Mouse (Mus musculus) spleen, adult 12 weeks (tissue): Measurements from ENCODE around the gene Hoxb5.

Experiments
- DNase-seq: peaks from one replicate; pipeline ENCODE4 v3.0.0; 2022; ENCODE audit warnings: low spot score

Hoxb5 gene

DNA sequence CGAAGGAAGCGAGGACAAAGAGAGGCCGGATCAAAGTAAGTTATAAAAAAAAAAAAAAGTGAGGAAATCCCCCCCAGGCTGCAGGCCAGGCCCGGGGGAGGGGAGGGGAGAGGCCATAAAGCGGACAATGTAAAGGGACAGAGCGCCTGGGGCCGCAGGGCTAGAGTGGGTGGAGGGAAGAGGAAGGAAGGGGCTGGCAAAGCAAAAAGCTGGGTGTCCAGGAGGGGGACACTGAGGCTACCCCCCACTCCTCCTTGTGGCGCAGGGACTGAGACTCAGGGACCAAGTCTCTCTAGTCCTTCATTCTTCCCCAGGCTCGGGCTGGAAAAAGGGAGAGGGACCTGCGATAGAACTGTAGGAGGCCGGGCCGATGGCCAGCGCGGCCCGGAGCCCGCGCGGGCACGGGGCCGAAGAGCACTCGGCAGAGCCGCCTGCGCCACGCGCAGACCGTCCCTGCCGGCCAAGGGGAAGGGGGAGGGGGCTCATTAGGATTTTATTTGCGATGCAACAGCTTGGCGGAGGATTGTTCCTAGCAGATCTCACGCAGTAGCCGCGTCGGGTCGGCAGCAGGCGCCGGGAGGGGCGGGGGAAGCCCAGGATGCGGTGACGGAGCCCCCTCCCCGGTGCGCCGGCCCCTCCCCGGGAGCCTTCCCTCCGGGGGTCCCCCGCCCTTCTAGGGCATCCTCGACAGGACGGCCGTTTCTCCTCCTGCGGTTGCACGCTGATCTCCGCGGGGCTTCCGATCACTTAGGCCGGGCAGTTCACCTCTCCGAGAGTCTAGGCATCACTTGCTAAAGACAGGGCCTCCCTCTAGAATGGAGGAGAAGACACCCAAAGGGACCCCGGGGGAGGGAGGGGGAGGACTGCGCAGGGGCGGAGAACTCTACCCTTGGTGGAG lies 30.9 kb upstream of the Hoxb5 start:
- DNase-seq = no peak

- no peak for DNase-seq
Observed at GRCm38 (mm10) chr11:96274428-96274827, 28.7 kb upstream of the Hoxb5 start.

- no peak for DNase-seq
Observed at GRCm38 (mm10) chr11:96275896-96276295, 27.2 kb upstream of the Hoxb5 start.

DNA sequence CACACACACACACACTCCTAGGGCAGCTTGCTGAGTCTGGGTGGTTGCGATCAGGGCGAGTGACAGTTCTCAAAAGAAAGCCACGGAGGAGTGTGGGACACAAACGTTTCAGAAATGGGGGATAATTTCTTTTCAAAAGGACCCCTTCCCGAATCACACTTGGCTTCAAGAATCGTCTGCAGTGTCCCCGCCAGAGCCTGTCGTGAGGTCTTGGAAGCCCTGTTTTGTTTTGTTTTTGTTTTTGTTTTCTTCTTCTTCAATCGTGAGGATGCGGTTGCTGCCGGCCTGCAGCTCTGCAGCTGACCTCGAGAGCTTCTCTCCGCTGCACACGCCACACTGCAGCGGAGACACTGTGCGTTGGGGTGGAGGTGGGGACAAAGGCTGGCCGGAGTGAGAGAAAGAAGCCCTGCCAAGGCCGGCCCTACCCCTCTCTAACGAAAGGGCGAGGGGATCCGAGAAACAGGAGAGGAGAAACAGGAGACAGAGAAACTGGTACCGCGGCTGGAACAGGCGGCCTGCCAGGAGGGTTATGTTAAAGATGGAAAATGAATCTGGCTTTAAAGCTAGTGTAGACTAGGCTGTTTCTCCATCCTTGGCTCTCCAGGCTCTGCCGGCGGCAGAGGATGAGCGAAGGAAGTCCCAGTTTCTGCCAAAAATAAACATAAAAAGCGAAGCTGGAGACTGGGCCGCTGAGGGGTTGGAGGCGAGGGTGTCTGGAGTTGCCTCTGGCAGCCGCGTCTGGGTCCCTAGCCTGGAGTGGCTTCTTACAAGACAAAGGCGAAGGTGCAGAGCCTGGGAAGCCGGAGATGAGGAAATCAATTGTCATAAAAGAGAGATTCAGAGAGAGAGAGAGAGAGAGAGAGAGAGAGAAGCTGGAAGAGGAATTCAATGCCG lies 25.7 kb upstream of the Hoxb5 start:
- no peak for DNase-seq

- no peak for DNase-seq
Observed at GRCm38 (mm10) chr11:96278324-96278723, 24.8 kb upstream of the Hoxb5 start.

DNA sequence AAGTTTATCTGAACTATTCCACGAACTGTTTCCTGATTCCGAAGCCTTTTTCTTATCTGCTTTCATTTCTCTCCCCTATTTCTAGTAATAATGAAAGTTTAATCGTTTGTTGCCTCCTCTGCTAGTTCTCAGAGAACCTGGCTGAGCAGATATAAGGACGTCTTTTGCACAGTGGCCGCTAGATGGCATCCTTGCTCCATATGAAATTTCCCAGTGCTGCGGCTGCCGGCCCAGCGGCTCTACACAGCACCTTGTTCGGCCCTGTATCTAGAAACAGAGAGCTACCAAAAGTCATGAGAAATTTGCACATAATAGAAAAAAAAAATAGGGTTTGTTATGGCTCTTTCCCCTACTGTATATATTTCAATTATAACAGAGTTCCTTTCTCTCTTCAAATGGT lies 24.4 kb upstream of the Hoxb5 start:
- DNase-seq = peak; percentile 45

GRCm38 (mm10) chr11:96279421-96280233 lies 23.5 kb upstream of the Hoxb5 start:
- no peak for DNase-seq

- no peak for DNase-seq
Observed at GRCm38 (mm10) chr11:96280399-96281378, 22.4 kb upstream of the Hoxb5 start.

- DNase-seq = no peak
Observed at GRCm38 (mm10) chr11:96281396-96281795, 21.7 kb upstream of the Hoxb5 start.

DNA sequence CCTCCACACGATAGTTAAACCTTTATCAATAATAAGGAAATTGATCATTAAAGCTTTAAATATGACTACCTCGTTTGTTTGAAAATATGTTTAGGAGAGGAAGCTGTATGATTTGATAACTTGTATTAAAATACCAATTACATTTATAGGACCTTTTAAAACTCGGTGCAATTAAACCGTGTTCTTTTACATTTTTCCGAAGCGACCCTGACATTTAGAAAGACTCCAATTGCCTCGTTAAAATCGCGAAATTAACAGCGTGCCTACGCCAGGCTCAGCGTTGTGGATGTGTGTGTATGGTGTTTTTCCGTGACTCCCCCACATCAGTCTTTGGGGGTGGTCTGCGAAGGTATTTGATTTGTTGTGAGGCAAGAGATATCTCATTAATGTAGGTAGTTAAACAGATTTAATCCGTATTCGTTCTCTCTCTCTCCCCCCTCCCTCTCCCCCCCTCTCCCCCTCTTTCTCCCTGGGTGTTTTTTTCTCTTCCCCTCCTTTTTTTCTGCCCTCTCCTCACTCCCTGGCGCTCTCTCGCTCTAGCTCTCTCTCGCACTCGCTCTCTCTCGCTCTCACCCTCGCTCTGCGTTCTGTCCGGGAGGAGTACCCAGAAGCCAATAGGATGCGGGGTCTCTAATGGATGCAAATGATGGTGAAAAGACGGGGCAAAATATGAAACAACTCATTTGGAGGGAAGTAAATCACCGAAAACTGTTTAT lies 21.1 kb upstream of the Hoxb5 start, which contains the start of gene Hoxb8:
Gene Hoxb8, plus strand, starts transcription at position 51 of the 716 bp plus-strand sequence.
- no peak for DNase-seq

DNA sequence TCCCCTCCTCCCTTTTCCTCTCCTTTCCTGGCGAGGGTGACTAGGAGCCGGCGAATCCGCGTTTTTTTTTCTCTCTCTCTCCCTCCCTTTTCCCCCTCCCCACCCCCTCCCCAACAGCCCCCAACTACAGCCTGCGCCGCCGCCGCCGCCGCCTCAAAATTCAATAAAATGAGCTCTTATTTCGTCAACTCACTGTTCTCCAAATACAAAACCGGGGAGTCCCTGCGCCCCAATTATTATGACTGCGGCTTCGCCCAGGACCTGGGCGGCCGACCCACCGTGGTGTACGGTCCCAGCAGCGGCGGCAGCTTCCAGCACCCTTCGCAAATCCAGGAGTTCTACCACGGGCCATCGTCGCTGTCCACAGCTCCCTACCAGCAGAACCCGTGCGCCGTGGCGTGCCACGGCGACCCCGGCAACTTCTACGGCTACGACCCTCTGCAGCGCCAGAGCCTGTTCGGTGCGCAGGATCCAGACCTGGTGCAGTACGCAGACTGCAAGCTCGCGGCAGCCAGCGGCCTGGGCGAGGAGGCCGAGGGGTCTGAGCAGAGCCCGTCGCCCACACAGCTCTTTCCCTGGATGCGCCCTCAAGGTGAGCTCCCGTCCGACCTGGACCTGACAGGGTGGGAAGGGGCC lies 20.2 kb upstream of the Hoxb5 start:
- DNase-seq = no peak

DNA sequence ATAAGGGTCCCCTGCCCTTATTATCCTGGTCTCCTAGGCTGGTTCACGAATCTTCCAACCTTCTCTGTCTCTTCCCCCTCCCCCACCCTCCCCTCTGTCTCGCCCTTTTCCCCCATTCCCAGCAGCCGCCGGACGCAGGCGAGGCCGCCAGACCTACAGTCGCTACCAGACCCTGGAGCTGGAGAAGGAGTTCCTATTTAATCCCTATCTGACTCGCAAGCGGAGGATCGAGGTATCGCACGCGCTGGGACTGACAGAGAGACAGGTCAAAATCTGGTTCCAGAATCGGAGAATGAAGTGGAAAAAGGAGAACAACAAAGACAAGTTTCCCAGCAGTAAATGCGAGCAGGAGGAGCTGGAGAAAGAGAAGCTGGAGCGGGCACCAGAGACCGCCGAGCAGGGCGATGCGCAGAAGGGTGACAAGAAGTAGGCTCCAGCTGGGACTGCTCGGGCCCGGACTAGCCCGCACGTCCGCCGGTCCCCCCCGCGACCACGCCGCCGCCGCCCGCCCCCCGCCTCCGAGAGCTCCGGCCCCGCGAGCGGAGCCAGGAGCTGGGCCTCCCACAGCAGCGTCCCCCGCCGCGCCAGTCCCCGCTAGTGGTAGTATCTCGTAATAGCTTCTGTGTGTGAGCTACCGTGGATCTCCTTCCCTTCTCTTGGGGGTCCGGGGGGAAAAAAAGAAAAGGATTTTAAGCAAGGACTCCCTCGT lies 18.9 kb upstream of the Hoxb5 start:
- DNase-seq = no peak

DNA sequence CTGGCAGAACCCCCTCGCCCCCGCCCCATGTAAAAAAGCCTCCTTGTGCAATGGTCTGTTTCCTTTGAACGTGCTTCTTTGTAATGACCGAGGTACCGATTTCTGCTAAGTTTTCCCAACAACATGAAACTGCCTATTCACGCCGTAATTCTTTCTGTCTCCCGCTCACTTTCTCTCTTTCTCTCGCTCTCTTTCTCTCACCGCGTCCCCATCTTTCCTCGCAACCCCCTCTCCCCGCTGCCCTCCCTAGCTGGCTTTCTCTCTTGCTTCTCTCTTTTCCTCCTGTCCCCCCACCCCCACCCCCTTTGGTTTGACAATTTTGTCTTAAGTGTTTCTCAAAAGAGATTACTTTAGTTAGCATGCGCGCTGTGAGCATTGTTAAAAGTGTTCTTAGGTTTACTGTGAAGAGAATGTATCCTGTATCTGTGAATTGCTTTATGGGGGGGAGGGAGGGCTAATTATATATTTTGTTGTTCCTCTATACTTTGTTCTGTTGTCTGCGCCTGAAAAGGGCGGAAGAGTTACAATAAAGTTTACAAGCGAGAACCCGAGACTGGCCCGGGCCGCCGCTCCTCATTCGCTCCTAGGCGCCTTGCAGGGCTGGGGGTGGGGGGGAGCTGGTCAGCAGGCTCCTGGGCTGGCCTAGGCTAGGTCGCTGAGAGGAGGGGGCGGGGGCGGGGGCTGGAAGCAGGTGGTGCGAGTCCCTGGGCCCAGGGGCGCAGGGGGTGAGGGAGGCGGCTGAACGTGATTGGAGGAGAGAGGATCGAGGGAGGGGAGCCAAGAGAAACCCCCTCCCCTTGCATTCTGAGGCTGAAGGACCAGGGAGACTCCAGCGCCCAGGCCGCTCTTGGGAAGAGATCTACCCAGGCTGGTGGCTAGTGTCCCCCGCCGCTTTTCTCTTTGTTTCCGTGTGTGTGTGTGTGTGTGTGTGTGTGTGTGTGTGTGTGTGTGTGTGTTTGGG lies 18.1 kb upstream of the Hoxb5 start:
- no peak for DNase-seq

DNA sequence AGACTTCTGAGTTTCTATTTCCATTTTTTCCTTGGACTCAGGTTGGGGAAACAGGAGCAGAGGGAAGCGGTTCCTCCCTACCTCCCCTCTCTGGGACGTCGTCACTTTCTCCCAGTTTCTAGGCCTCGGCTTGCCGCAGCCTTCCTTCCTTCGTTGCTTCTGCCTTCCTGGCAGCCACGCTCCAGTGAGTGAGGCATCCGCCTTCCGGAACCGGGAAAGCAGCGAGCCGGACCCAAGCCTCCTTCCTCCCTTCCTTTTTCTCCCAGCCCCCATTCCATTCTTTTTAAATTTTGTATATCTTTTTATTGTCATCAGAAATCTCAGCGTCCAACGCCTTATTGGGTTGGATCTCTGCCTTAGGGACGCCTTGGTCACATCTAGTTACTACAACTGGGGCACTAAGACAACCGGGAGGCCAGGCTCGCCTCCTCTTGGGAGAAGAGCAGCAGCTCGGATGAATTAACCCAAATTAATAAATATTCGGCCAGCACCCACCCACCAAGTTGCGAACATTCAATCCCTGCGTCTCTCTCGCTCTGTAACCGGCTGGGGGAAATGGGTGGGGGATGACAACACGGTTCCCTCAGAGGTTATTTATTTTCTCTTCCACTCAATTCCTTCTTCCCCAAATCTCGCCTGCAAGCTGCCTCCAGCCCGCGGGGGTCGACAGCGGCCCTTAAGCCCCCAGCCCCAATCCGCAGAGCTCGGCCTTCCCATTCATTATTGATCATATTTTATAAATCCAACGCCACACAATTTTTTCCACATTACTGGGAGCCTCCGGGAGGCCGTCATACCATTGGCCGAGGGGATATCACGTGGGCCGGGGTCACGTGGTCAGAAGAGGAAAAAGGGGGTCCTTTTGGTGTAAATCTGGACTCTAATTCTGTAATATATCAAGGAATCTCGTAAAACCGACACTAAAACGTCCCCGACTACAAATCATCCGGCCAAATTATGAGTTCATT lies 17.1 kb upstream of the Hoxb5 start, which contains the start of gene Hoxb7:
Gene Hoxb7, plus strand, starts transcription at position 853 of the 968 bp plus-strand sequence.
- DNase-seq = no peak

- no peak for DNase-seq
Observed at GRCm38 (mm10) chr11:96286739-96287385, 16.3 kb upstream of the Hoxb5 start.

DNA sequence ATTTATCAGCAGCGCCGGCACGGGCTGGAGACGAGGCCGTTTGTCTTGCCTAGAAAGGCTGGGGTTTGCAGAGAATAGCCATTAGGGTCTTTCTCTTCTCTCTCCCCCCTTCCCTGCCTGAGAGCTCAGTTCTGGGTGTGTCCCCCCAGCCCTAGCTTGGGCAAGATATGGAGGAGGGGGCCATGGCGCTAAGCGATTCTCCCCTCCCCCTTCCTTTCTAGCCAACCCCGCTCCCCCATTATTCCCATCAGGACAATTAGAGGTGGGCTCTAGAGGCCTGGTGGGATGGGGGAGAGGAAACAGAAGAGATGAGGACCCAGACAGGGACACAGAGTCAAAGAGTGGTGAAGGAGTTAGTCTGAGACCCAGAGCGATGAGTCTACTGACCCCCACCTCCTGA lies 15.7 kb upstream of the Hoxb5 start:
- DNase-seq = no peak
